Mouse (Mus musculus) ES-E14 (cell line): ENCODE measurements around the gene Pcnp.

Experiments used
- CHD2 ChIP-seq: IDR thresholded peaks from 2 replicates; pipeline ENCODE4 v1.6.1; 2014; ENCODE audit warnings: mild to moderate bottlenecking, low read depth, low read length, inconsistent platforms
- MAFK ChIP-seq: IDR thresholded peaks from 2 replicates; pipeline ENCODE4 v1.6.1; 2014; ENCODE audit warnings: mild to moderate bottlenecking, low read depth, low read length, inconsistent platforms; ENCODE audit not compliant: insufficient read depth
- ZC3H11A ChIP-seq: IDR thresholded peaks from 2 replicates; pipeline ENCODE4 v1.6.1; 2012; ENCODE audit warnings: low read depth, mild to moderate bottlenecking, inconsistent platforms, low read length, borderline replicate concordance
- ZNF384 ChIP-seq: IDR thresholded peaks from 2 replicates; pipeline ENCODE4 v1.6.1; 2012; ENCODE audit warnings: low read depth, low read length, inconsistent platforms

DNA sequence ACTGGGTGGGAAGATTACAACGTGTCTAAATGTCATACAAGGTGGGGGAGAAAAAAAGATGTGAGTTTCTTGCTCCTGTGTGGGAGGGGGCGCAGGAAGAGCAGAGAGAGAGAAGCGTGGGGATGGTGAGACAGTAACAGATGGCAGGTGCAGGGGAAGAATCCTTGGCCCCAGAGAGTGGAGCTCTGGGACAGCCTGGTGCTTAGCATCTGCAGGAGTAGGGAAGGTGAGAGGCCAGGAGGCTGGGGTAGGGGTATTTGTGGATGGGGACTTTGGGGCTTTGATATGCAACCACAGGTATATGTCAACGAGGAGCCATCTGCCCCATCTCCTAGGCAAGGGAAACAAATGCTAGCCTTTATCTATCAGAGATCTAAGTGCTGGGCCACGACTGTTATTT is 45.0 kb upstream of the Pcnp start:
- TF ChIP-seq MAFK = no peak
- TF ChIP-seq ZNF384 = no peak
- TF ChIP-seq ZC3H11A = no peak
- TF ChIP-seq CHD2 = no peak
